Mouse (Mus musculus) v-Abl transformed pro-B cells (cell line): ENCODE results near the gene Cd320.
"Not testable (repeated sequence)": the region's sequence is repeated elsewhere in the genome, so short reads cannot be mapped to it uniquely, and the experiment has no call there.

Experiments
- in situ Hi-C, 2 experiments: fragments of 400-800 bp; cut with MboI; formaldehyde crosslinking; loops; one replicate each; pipeline ENCODE4 v1.15.1; 2025; ENCODE audit not compliant: unreplicated experiment in 2 of 2

Gene Cd320

DNA sequence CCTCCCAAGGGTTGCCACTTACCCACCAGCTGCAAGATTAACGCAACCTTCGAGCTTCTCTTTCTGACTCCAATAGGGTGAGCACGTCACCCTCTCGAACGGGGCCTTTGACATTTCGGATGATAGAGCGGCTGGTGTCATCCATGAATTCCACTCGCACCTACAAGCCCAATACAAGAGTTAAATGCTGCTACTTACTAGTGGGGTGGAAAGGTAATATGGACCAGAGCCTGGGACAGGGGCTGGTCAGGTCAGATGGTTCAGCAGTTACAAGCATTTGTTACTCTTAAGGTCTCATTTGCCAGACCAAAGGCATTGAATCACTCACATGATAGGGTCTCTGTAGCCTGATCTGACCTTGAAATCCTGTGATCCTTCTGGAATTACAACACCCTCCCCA lies 19.7 kb upstream of the Cd320 start:
- in situ Hi-C loops, result loop anchor here in 1 of 2 experiments (25.0 kb wide), 1 partner anchor 1286 kb away; the partner anchor contains the start of gene Cyp4f16

DNA sequence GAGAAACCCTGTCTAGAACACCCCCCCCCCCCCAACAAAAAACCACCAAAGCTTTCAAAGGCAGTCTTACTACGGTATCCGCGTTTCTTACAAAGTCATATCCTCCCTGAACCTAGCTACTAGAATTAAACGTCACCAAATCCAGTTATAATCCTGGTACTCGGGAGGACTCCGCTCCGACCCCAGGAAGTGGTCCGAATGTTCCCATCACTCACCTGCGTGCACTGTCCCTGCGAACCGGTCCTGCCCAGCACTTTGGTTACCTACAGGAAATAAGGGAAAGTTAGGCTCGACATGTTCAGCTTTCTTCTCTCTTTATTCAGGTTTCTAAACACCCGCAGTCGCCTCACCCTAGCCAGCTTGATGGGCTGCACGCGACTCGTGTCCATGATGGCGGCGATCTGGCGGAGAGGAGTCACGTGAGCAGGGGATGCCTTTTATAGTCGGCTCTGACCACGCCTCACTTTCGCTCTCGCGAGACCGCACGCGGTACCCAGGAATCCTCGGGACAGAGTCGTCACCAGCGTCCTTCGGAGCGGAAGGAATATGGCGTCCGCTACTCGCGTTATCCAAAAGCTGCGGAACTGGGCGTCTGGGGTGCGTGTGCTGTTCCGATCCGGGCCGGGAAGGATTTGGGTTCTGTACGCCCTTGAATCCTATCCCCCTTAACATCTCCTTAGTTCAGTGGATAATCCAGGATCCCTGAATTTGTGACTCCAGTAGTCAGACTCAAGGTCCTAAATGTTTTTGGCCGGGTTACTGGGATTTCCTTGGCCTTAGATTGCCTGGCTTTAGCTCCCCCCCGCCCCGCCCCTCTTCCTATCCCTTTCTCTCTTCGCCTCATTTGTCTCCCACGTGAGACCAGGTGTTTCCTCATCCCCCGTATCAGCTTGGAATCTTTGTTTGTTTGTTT lies 18.6 kb upstream of the Cd320 start, which contains the start of the genes Rps28 and Ndufa7:
Rps28 (minus strand) TSS at position 479 of the 913 bp plus-strand sequence.
Ndufa7 (plus strand) TSS at position 489 of the 913 bp plus-strand sequence.
- in situ Hi-C loops, result loop anchor here in 1 of 2 experiments (25.0 kb wide), 1 partner anchor 1287 kb away; the partner anchor contains the start of gene Cyp4f16

GRCm38 (mm10) chr17:33824997-33825330 lies 17.9 kb upstream of the Cd320 start:
- in situ Hi-C loops, result loop anchor here in 1 of 2 experiments (25.0 kb wide), 2 partner anchors 788 to 1288 kb away; partner anchors contain the start of genes Cyp4f16 and Zfp763

DNA sequence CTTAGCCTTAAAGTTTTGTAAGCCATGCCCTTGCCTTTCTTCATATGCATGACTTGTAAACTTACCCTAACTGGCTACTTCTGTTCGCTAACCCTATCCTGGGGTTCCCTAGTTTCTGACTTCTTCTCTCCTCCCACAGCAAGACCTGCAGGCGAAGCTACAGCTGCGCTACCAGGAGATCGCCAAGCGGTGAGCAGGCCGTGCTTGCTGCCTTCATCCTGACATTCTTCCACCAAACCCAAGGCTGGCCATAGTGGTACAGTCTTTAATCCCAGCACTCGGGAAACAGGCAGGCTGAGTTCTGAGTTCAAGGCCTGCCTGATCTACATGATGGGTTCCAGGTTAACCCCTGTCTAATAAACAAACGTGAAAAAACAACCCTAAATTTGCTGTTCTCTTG lies 17.4 kb upstream of the Cd320 start:
- in situ Hi-C loops, result loop anchor here in 1 of 2 experiments (25.0 kb wide), 1 partner anchor 788 kb away; the partner anchor contains the start of gene Zfp763

GRCm38 (mm10) chr17:33826850-33827249 lies 16.0 kb upstream of the Cd320 start:
- in situ Hi-C loops, result loop anchor here in 1 of 2 experiments (25.0 kb wide), 1 partner anchor 790 kb away; the partner anchor contains the start of gene Zfp763

- in situ Hi-C loops, result loop anchor here in 1 of 2 experiments (25.0 kb wide), 1 partner anchor 792 kb away; the partner anchor contains the start of gene Zfp763
These were observed 14.0 kb upstream of the Cd320 start for GRCm38 (mm10) chr17:33828892-33829291.

DNA sequence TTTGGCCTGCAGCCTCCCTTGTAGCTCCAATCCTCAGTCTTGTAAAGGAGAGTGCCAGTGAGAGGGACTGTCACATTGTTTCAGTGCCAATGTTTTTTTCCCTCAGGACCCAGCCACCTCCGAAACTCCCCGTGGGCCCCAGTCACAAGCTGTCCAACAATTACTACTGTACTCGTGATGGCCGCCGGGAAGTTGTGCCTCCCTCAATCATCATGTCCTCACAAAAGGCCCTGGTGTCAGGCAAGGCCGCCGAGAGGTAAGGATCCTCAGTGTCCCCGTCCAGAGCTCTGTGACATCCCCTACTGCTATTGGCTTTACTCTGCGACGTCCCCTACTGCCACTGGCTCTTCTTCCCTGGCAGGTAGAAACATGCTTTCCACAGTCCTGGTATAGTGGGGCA lies 13.3 kb upstream of the Cd320 start:
- in situ Hi-C loops, result loop anchor here in 1 of 2 experiments (25.0 kb wide), 1 partner anchor 792 kb away; the partner anchor contains the start of gene Zfp763

DNA sequence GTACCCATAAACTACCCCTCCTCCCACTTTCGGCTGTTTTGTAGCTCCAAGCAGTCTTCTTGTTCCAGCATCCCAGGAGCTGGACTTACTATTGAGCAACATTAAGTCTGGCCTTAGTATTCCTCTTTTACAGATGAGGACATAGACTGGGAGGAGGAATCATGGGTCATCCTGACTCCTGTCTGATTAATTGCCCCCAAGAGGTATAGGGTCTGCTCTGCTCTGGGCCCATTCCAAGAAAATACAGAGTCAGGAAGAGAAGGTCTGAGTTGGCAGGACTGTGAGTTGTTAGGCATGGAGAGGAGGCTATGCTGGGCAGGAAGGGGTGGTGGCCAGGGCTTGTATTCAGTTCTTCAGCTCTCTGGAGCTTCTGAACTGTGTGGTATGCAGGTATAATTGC lies 1.3 kb downstream of the Cd320 start:
- in situ Hi-C loops, result loop anchor here in 1 of 2 experiments (25.0 kb wide), 1 partner anchor 807 kb away; the partner anchor contains the start of gene Zfp763

- in situ Hi-C loops, result loop anchor here in 1 of 2 experiments (25.0 kb wide), 1 partner anchor 811 kb away; the partner anchor contains the start of gene Zfp763
These were observed 5.2 kb downstream of the Cd320 start for GRCm38 (mm10) chr17:33848139-33848538.

- in situ Hi-C loops, result loop anchor here in 1 of 2 experiments (25.0 kb wide), 1 partner anchor 561 kb away; no protein-coding TSS in a partner anchor
These were observed 8.4 kb downstream of the Cd320 start for GRCm38 (mm10) chr17:33851331-33851730.

GRCm38 (mm10) chr17:33857816-33858215 lies 14.9 kb downstream of the Cd320 start:
- in situ Hi-C loops, result loop anchor here in 1 of 2 experiments (25.0 kb wide), 1 partner anchor 554 kb away; no protein-coding TSS in a partner anchor

DNA sequence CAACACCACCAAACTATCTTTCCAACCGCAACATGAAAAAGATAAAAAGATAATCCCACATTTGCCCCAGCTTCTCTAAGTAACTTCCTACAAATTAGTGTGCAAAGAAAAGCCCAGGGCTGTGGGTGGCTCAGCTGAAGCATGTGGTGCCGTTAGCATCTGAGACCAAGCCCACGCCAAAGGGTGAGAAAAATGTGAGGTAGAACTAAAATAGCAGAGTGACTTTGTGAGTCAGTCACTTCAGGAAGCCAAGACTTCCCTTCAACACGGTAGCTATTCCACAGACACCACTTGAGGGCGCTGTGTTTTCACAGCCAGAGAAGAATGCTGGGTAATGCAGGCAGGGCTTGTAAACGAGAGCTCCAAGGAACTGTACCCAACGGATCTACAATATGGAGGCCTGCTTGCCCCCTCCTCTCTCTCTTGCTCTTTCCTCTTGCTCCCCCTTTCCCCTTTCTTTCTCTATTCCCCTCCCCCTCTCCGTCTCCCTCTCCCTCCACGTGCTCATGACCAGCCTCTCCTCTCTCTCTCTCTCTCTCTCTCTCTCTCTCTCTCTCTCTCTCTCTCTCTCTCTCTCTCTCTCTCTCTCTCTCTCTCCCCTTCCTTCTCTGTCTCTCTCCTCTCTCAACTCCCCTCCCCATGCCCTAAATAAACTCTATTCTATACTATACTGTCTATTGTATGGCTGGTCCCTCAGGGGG lies 22.6 kb downstream of the Cd320 start:
- in situ Hi-C loops, result loop anchor here in 1 of 2 experiments (25.0 kb wide), 1 partner anchor 547 kb away; no protein-coding TSS in a partner anchor

- in situ Hi-C loops, result loop anchor here in 1 of 2 experiments (25.0 kb wide), 1 partner anchor 539 kb away; no protein-coding TSS in a partner anchor
These were observed 30.6 kb downstream of the Cd320 start, which contains the start of gene Gm7029 for GRCm38 (mm10) chr17:33873537-33873936. Gene Gm7029, plus strand, starts transcription at chr17:33873837.

- in situ Hi-C loops, result loop anchor here in 1 of 2 experiments (25.0 kb wide), 1 partner anchor 538 kb away; no protein-coding TSS in a partner anchor
These were observed 31.5 kb downstream of the Cd320 start for GRCm38 (mm10) chr17:33874411-33874810.

GRCm38 (mm10) chr17:33875797-33876196 lies 32.9 kb downstream of the Cd320 start:
- in situ Hi-C loops, result not testable (repeated sequence)

DNA sequence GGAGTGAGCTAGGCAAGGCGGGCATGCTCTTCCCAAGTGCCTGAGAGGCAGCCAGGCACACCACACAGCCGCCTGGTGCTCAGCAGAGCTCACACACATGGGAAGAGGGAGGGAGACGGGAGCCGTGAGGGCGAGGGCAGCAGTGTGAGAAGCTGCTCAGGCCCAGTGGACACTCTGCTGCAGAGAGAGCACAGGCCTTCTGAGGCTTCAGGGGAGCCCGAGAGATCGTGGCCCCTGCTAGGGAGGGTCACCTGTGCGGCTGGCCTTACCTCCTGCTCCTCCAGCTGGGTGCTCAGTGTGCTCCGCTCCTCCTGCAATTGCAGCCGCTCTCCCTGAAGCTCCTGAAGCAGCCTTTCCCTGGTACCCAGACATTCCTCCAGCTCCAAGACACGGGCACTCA lies 41.4 kb downstream of the Cd320 start:
- in situ Hi-C loops, result not testable (repeated sequence)

GRCm38 (mm10) chr17:33887802-33888201 lies 44.9 kb downstream of the Cd320 start:
- in situ Hi-C loops, result not testable (repeated sequence)

- in situ Hi-C loops, result not testable (repeated sequence)
These were observed 45.3 kb downstream of the Cd320 start for GRCm38 (mm10) chr17:33888230-33888629.

GRCm38 (mm10) chr17:33889941-33890532 lies 47.1 kb downstream of the Cd320 start:
- in situ Hi-C loops, result loop anchor here (5.0 to 10.0 kb wide), 3 partner anchors 37 to 95 kb away; partner anchors contain the start of gene Rgl2 (in 1 of the 2)
